Mouse (Mus musculus): ENCODE results near the gene Fam89b. TPM values are rescaled to one million over a fixed set of nuclear protein-coding genes. Genes with fewer than 3 reads are reported as not detected.

Gene Fam89b
- polyA plus RNA-seq, 1 experiment from 2014 or later = 152 TPM

DNA sequence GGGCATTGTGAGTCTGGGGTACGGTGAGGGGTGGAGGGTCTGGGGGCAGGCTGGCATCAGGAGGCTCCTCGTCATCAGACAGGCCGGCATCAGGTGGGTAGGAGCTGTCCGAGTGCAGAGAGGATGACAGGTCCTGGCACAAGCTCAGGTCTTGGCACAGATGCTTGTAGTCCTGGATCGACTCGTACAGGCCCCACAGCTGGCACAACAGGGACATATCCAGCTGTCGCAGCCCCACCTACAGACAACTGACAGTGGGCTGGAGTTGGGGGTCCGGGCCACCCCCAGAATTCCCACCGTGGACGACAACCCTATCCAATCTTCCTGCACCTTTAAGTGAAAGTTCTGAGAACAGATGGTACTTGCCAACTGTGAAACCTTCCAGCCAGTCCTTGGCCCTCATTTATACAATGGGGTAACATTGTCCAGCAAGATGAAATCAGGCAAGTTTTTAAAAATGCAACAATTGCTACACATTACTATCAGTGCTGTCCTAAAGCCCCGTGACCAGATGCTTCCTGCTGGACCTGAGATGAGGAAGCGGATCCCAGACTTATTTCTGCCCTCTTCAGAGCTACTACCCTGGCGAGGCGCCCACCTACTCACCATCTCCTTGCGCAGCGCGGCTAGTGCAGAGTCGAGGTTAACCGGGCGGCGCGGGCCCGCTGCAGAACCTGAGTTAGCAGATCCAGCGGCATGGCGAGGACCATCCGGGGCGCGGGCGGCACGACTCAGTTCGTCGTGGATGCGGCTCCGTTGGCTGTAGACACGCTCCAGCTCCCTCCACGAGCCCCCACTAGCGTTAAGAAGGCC is 616 bp downstream of the Fam89b start:
- H3K27me3 ChIP-seq (ENCODE audit: control insufficient read depth, insufficient read depth, low read length) = no peaks in the 10 kb centered on the region
- peak overlapping the region; percentile 98 for H3K4me3 ChIP-seq (ENCODE audit: low read depth, low read length)
- peaks cover 37% of the 10 kb centered on the region for H3K4me1 ChIP-seq (ENCODE audit: control insufficient read depth, insufficient read depth, low read length)
- peak overlapping the region; percentile 83 for H3K27ac ChIP-seq (replicated peaks; ENCODE audit: low read depth, low read length)
- peak overlapping the region; percentile 94 for H3K4me2 ChIP-seq (ENCODE audit: low read depth, severe bottlenecking)
- H3K9ac ChIP-seq (ENCODE audit: low read length) = peak overlapping the region; percentile 98
- no peaks in the 10 kb centered on the region; the same call in 1 of the 2 replicates for H3K36me3 ChIP-seq (ENCODE audit: control insufficient read depth, insufficient read depth, low read length)
- WGBS = 11% methylated on average over 37 of the region's 37 CpGs
- DNase-seq (ENCODE audit: low spot score) = peak; percentile 71
- no peaks in the 10 kb centered on the region for H3K9me3 ChIP-seq (ENCODE audit: control insufficient read depth, low read length)
- ATAC-seq (ENCODE audit: insufficient number of reproducible peaks, low FRiP score, low TSS enrichment, low read depth) = no peak

GRCm38 (mm10) chr19:5727701-5728100 is 1.8 kb downstream of the Fam89b start:
- peak; percentile 96 for DNase-seq (ENCODE audit: low spot score)
- Histone ChIP-seq H3K27ac (replicated peaks; ENCODE audit: low read depth, low read length) (peak overlapping the region; percentile 49; the same call in 1 of the 2 replicates), H3K9me3 (ENCODE audit: control insufficient read depth, low read length) (no peaks in the 10 kb centered on the region), H3K4me3 (ENCODE audit: low read depth, low read length) (peak overlapping the region; percentile 98), H3K9ac (ENCODE audit: low read length) (peak overlapping the region; percentile 32), H3K27me3 (ENCODE audit: control insufficient read depth, insufficient read depth, low read length) (no peaks in the 10 kb centered on the region), H3K36me3 (ENCODE audit: control insufficient read depth, insufficient read depth, low read length) (no peaks in the 10 kb centered on the region; the same call in 1 of the 2 replicates), H3K4me1 (ENCODE audit: control insufficient read depth, insufficient read depth, low read length) (peaks cover 37% of the 10 kb centered on the region), H3K4me2 (ENCODE audit: low read depth, severe bottlenecking) (peak overlapping the region; percentile 94)
- no peak for ATAC-seq (ENCODE audit: insufficient number of reproducible peaks, low FRiP score, low TSS enrichment, low read depth)
- WGBS = 4% methylated on average over 14 of the region's 14 CpGs

- peak overlapping the region; percentile 94 for H3K4me2 ChIP-seq (ENCODE audit: low read depth, severe bottlenecking)
- no peak overlapping the region for H3K9ac ChIP-seq (ENCODE audit: low read length)
- no peaks in the 10 kb centered on the region for H3K27me3 ChIP-seq (ENCODE audit: control insufficient read depth, insufficient read depth, low read length)
- peak overlapping the region; percentile 49; the same call in 1 of the 2 replicates for H3K27ac ChIP-seq (replicated peaks; ENCODE audit: low read depth, low read length)
- peak overlapping the region; percentile 98 for H3K4me3 ChIP-seq (ENCODE audit: low read depth, low read length)
- WGBS = 72% methylated on average over 15 of the region's 15 CpGs
- ATAC-seq (ENCODE audit: insufficient number of reproducible peaks, low FRiP score, low TSS enrichment, low read depth) = no peak
- no peaks in the 10 kb centered on the region for H3K9me3 ChIP-seq (ENCODE audit: control insufficient read depth, low read length)
- DNase-seq (ENCODE audit: low spot score) = peak; percentile 22
- peaks cover 37% of the 10 kb centered on the region for H3K4me1 ChIP-seq (ENCODE audit: control insufficient read depth, insufficient read depth, low read length)
- peaks cover 3% of the 10 kb centered on the region; the same call in 1 of the 2 replicates for H3K36me3 ChIP-seq (ENCODE audit: control insufficient read depth, insufficient read depth, low read length)
These were observed 2.4 kb downstream of the Fam89b start for GRCm38 (mm10) chr19:5726961-5727578.

GRCm38 (mm10) chr19:5725767-5726515 is 3.5 kb downstream of the Fam89b start, which contains the start of gene Ehbp1l1:
Gene Ehbp1l1 (minus strand): TSS chr19:5726317.
- Histone ChIP-seq H3K4me1 (ENCODE audit: control insufficient read depth, insufficient read depth, low read length) (peaks cover 33% of the 10 kb centered on the region), H3K9ac (ENCODE audit: low read length) (peak within 1 kb of the TSS; percentile 32), H3K9me3 (ENCODE audit: control insufficient read depth, low read length) (no peaks in the 10 kb centered on the region), H3K27me3 (ENCODE audit: control insufficient read depth, insufficient read depth, low read length) (no peaks in the 10 kb centered on the region), H3K36me3 (ENCODE audit: control insufficient read depth, insufficient read depth, low read length) (peaks cover 10% of the 10 kb centered on the region), H3K4me3 (ENCODE audit: low read depth, low read length) (peak within 1 kb of the TSS; percentile 98), H3K27ac (replicated peaks; ENCODE audit: low read depth, low read length) (no peak within 1 kb of the TSS), H3K4me2 (ENCODE audit: low read depth, severe bottlenecking) (peak within 1 kb of the TSS; percentile 94)
- peak; percentile 58 for DNase-seq (ENCODE audit: low spot score)
- WGBS = 12% methylated on average over 49 of the region's 49 CpGs
- ATAC-seq (ENCODE audit: insufficient number of reproducible peaks, low FRiP score, low TSS enrichment, low read depth) = no peak

GRCm38 (mm10) chr19:5725029-5725707 is 4.3 kb downstream of the Fam89b start:
- Histone ChIP-seq H3K9ac (ENCODE audit: low read length) (peak overlapping the region; percentile 32), H3K9me3 (ENCODE audit: control insufficient read depth, low read length) (no peaks in the 10 kb centered on the region), H3K4me2 (ENCODE audit: low read depth, severe bottlenecking) (peak overlapping the region; percentile 53), H3K4me1 (ENCODE audit: control insufficient read depth, insufficient read depth, low read length) (peaks cover 29% of the 10 kb centered on the region), H3K4me3 (ENCODE audit: low read depth, low read length) (peak overlapping the region; percentile 9; the same call in 1 of the 2 replicates), H3K27ac (replicated peaks; ENCODE audit: low read depth, low read length) (no peak overlapping the region), H3K27me3 (ENCODE audit: control insufficient read depth, insufficient read depth, low read length) (no peaks in the 10 kb centered on the region), H3K36me3 (ENCODE audit: control insufficient read depth, insufficient read depth, low read length) (peaks cover 18% of the 10 kb centered on the region)
- ATAC-seq (ENCODE audit: insufficient number of reproducible peaks, low FRiP score, low TSS enrichment, low read depth) (0 out of 2 replicates have a peak, but pooled peaks have one; percentile 12), DNase-seq (ENCODE audit: low spot score) (peak; percentile 26)
- 69% methylated on average over 12 of the region's 12 CpGs for WGBS

DNA sequence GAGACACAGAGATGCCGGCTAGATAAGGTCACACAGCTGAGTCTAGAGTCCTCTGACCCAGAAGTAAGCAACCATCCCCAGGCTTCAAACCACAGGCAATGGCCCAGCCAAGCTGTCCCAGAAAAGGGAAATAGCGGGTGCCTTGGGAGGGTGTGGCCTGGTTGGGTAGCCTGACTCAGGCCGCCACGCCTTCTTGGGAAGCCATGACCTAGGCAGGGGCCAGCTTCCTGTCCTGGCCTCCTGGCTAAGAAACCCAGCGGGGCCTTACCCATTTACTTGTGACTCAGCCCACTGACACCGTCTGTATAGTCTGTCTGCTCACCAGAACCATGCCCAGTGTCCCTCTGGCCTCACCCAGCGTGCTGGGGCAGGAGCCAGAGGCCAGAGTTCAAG is 4.9 kb downstream of the Fam89b start:
- Histone ChIP-seq H3K27me3 (ENCODE audit: control insufficient read depth, insufficient read depth, low read length) (no peaks in the 10 kb centered on the region), H3K4me2 (ENCODE audit: low read depth, severe bottlenecking) (peak overlapping the region; percentile 28), H3K27ac (replicated peaks; ENCODE audit: low read depth, low read length) (no peak overlapping the region), H3K4me1 (ENCODE audit: control insufficient read depth, insufficient read depth, low read length) (peaks cover 28% of the 10 kb centered on the region), H3K9ac (ENCODE audit: low read length) (no peak overlapping the region), H3K36me3 (ENCODE audit: control insufficient read depth, insufficient read depth, low read length) (peaks cover 20% of the 10 kb centered on the region), H3K4me3 (ENCODE audit: low read depth, low read length) (no peak overlapping the region; the same call in 1 of the 2 replicates), H3K9me3 (ENCODE audit: control insufficient read depth, low read length) (no peaks in the 10 kb centered on the region)
- ATAC-seq (ENCODE audit: insufficient number of reproducible peaks, low FRiP score, low TSS enrichment, low read depth) (no peak), DNase-seq (ENCODE audit: low spot score) (peak; percentile 24)
- 79% methylated on average over 7 of the region's 7 CpGs for WGBS

DNA sequence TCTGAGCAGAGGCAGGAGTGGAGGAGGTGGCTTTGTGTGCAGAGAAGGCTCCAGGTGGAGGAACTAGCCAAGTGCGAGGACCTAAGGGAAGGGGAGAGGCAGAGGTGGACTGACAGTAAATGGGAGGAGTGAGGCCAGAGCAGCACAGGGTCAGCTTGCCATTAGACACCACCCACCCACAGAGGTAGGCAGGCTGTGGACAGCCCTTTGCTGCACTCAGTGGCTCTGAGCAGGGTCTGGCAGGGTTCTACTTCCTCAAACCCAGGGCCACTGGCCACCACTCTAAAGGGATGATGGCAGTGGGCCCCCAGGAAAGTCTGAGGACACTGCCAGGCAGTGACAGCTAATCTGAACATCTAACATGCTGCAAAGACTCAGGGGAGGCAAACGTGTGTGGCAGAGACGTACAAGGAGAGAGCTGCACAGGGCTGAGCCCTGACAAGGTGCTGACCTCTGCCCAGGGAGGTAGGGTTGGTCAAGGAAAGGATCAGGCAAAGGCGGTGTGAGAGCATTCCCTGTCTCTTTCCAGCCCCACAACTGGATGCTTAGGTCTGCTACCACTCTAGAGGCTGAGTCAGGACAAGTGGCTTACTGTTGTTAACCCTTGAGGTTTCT is 5.4 kb downstream of the Fam89b start:
- H3K9ac ChIP-seq (ENCODE audit: low read length) = no peak overlapping the region; the same call in 1 of the 2 replicates
- no peaks in the 10 kb centered on the region for H3K27me3 ChIP-seq (ENCODE audit: control insufficient read depth, insufficient read depth, low read length)
- WGBS = 72% methylated on average over 4 of the region's 4 CpGs
- no peak overlapping the region for H3K4me3 ChIP-seq (ENCODE audit: low read depth, low read length)
- peaks cover 22% of the 10 kb centered on the region for H3K36me3 ChIP-seq (ENCODE audit: control insufficient read depth, insufficient read depth, low read length)
- H3K27ac ChIP-seq (replicated peaks; ENCODE audit: low read depth, low read length) = no peak overlapping the region
- DNase-seq (ENCODE audit: low spot score) = no peak
- ATAC-seq (ENCODE audit: insufficient number of reproducible peaks, low FRiP score, low TSS enrichment, low read depth) = no peak
- peak overlapping the region; percentile 28 for H3K4me2 ChIP-seq (ENCODE audit: low read depth, severe bottlenecking)
- H3K4me1 ChIP-seq (ENCODE audit: control insufficient read depth, insufficient read depth, low read length) = peaks cover 28% of the 10 kb centered on the region
- H3K9me3 ChIP-seq (ENCODE audit: control insufficient read depth, low read length) = no peaks in the 10 kb centered on the region

All from limb, embryonic 11.5 days (tissue).